Mouse (Mus musculus) adrenal gland, postnatal 36 days (tissue): ENCODE measurements around the gene Zc3h12c. TPM values are rescaled to one million over a fixed set of nuclear protein-coding genes. Genes with fewer than 3 reads are reported as not detected.
"Not testable (repeated sequence)": the region's sequence is repeated elsewhere in the genome, so short reads cannot be mapped to it uniquely, and the experiment has no call there.

Experiments used
- DNase-seq, 2 experiments: peaks; one replicate each; pipeline ENCODE4 v3.0.0; 2021; ENCODE audit warnings: mixed read lengths in 1 of 2
- microRNA-seq: library from miRNA; unstranded; fragments of <30 nt; microRNA quantifications from one replicate; pipeline ENCODE4 v1.2.0, GENCODE M21; 2021
- total RNA-seq, 2 experiments: library from RNA; stranded (reverse); gene quantifications; 2 replicates each; pipeline ENCODE4 v1.2.3; 2021

The Zc3h12c gene
- total RNA-seq, 2 experiments from 2014 or later, result 24.5 to 27.2 TPM

- peak; percentile 78 to 84 for DNase-seq
Observed at GRCm38 (mm10) chr9:52102060-52102844, 66.1 kb downstream of the Zc3h12c start.

- peak; percentile 67 to 70 for DNase-seq
Observed at GRCm38 (mm10) chr9:52100426-52100825, 67.9 kb downstream of the Zc3h12c start.

- DNase-seq, result peak; percentile 87 to 88
Observed at GRCm38 (mm10) chr9:52098600-52098999, 69.8 kb downstream of the Zc3h12c start.

GRCm38 (mm10) chr9:52097386-52097785 lies 71.0 kb downstream of the Zc3h12c start:
- no peak for DNase-seq

GRCm38 (mm10) chr9:52095666-52096065 lies 72.7 kb downstream of the Zc3h12c start:
- no peak for DNase-seq

GRCm38 (mm10) chr9:52094471-52094980 lies 73.8 kb downstream of the Zc3h12c start:
- no peak for DNase-seq

- no peak for DNase-seq
Observed at GRCm38 (mm10) chr9:52094016-52094415, 74.4 kb downstream of the Zc3h12c start.

GRCm38 (mm10) chr9:52093108-52093507 lies 75.3 kb downstream of the Zc3h12c start:
- no peak for DNase-seq

GRCm38 (mm10) chr9:52092311-52092710 lies 76.1 kb downstream of the Zc3h12c start:
- no peak for DNase-seq

- peak; percentile 79 to 84 for DNase-seq
Observed at GRCm38 (mm10) chr9:52091752-52092151, 76.6 kb downstream of the Zc3h12c start.

- no peak for DNase-seq
Observed at GRCm38 (mm10) chr9:52082414-52082813, 86.0 kb downstream of the Zc3h12c start.

- DNase-seq, result no peak
Observed at GRCm38 (mm10) chr9:52081979-52082378, 86.4 kb downstream of the Zc3h12c start.

- DNase-seq, result no peak
Observed at GRCm38 (mm10) chr9:52077692-52078091, 90.7 kb downstream of the Zc3h12c start.

GRCm38 (mm10) chr9:52076089-52076488 lies 92.3 kb downstream of the Zc3h12c start:
- DNase-seq, result no peak

- DNase-seq, result no peak
Observed at GRCm38 (mm10) chr9:52072202-52072601, 96.2 kb downstream of the Zc3h12c start.

- not testable (repeated sequence) for DNase-seq
Observed at GRCm38 (mm10) chr9:52071352-52071751, 97.0 kb downstream of the Zc3h12c start.

GRCm38 (mm10) chr9:52070052-52070451 lies 98.3 kb downstream of the Zc3h12c start:
- no peak for DNase-seq

Small RNA genes within 50 kb of the gene (microRNA-seq; reads per million reads assigned to microRNA genes)
- gene Gm27686, result 0.75 reads per million
- gene Mir6244, result not detected

Other genes with a start within 250 kb of the Zc3h12c start
- 1,000 to 10,000 TPM; 2,132 to 4,124 TPM for gene Fdx1, start 205.0 kb downstream of the Zc3h12c start, total RNA-seq
- 100 to 1,000 TPM; 120 to 138 TPM for gene Rdx, start 121.4 kb downstream of the Zc3h12c start, total RNA-seq